Mouse (Mus musculus) thymus, adult 2 months (tissue): Measurements from ENCODE around the gene Kif13a. TPM values are rescaled to one million over a fixed set of nuclear protein-coding genes. Genes with fewer than 3 reads are reported as not detected.

ENCODE experiments used
- DNase-seq: peaks from one replicate; pipeline ENCODE4 v3.0.0; 2021
- H3K27ac ChIP-seq: fragments of 200-500 bp; 2 replicates; pipeline ENCODE4 v1.5.1; 2012; ENCODE audit warnings: low read length, control low read depth; ENCODE audit not compliant: control insufficient read depth, insufficient read depth
- H3K27me3 ChIP-seq: fragments of 200-500 bp; 2 replicates; pipeline ENCODE4 v1.6.1; 2012; ENCODE audit warnings: mild to moderate bottlenecking, low read length, moderate library complexity, mixed read lengths; ENCODE audit not compliant: control insufficient read depth, insufficient read depth
- H3K36me3 ChIP-seq: fragments of 200-500 bp; 2 replicates; pipeline ENCODE4 v1.6.1; 2012; ENCODE audit warnings: mild to moderate bottlenecking, low read length, moderate library complexity; ENCODE audit not compliant: control insufficient read depth, insufficient read depth
- H3K4me1 ChIP-seq: fragments of 200-500 bp; replicated peaks from 2 replicates; pipeline ENCODE4 v1.6.1; 2012; ENCODE audit warnings: low read length; ENCODE audit not compliant: control insufficient read depth, insufficient read depth
- H3K4me3 ChIP-seq: fragments of 200-500 bp; 2 replicates; pipeline ENCODE4 v1.5.1; 2012; ENCODE audit warnings: mild to moderate bottlenecking, low read length, control low read depth, moderate library complexity; ENCODE audit not compliant: control insufficient read depth, insufficient read depth
- CTCF ChIP-seq: fragments of 200-500 bp; IDR thresholded peaks from 2 replicates; pipeline ENCODE4 v1.5.1; 2012; ENCODE audit warnings: mild to moderate bottlenecking, control low read depth, low read length, moderate library complexity, borderline replicate concordance; ENCODE audit not compliant: control insufficient read depth, poor library complexity, insufficient read depth; ENCODE audit errors: extremely low read depth
- POLR2A ChIP-seq: fragments of 200-500 bp; IDR thresholded peaks from 2 replicates; pipeline ENCODE4 v1.6.1; 2012; ENCODE audit warnings: mild to moderate bottlenecking, low read length, control low read depth, moderate library complexity; ENCODE audit not compliant: control insufficient read depth, poor library complexity, insufficient read depth; ENCODE audit errors: extremely low read depth
- WGBS: fragments of 180-500 bp; shearing (Covaris S2); methylation state at CpG from one replicate; pipeline ENCODE4 v1.1.7; 2018; 5-methylcytosine and 5-hydroxymethylcytosine counted together
- polyA plus RNA-seq: library from polyadenylated mRNA; depleted of rRNA; stranded (reverse); fragments of >200 nt; gene quantifications from 2 replicates; pipeline ENCODE4 v1.2.3, GENCODE M21; 2012

The Kif13a gene
- polyA plus RNA-seq, 1 experiment: 6.4 TPM

- TF ChIP-seq POLR2A: no peak
- no peak for TF ChIP-seq CTCF
- no peak overlapping the region for H3K4me3 ChIP-seq
- H3K4me1 ChIP-seq: 0 out of 2 replicates have a peak, but pooled peaks cover 3% of the 10 kb centered on the region
- WGBS: 97% methylated on average over 7 of the region's 7 CpGs
- H3K36me3 ChIP-seq: no peaks in the 10 kb centered on the region
- H3K27me3 ChIP-seq: no peaks in the 10 kb centered on the region
- DNase-seq: no peak
- no peak overlapping the region for H3K27ac ChIP-seq
Observed at GRCm38 (mm10) chr13:46902568-46903255, 27.0 kb downstream of the Kif13a start.

- Histone ChIP-seq H3K27me3 (no peaks in the 10 kb centered on the region), H3K36me3 (no peaks in the 10 kb centered on the region), H3K4me1 (0 out of 2 replicates have a peak, but pooled peaks cover 3% of the 10 kb centered on the region), H3K27ac (no peak overlapping the region), H3K4me3 (no peak overlapping the region)
- DNase-seq: no peak
- WGBS: 98% methylated on average over 11 of the region's 11 CpGs
- TF ChIP-seq POLR2A: no peak
- no peak for TF ChIP-seq CTCF
Observed at GRCm38 (mm10) chr13:46900870-46901555, 28.7 kb downstream of the Kif13a start.

GRCm38 (mm10) chr13:46898837-46899236, 30.8 kb downstream of the Kif13a start:
- DNase-seq: no peak
- no peak overlapping the region for H3K4me3 ChIP-seq
- no peaks in the 10 kb centered on the region for H3K27me3 ChIP-seq
- H3K36me3 ChIP-seq: no peaks in the 10 kb centered on the region
- H3K4me1 ChIP-seq: no peaks in the 10 kb centered on the region
- WGBS: 94% methylated on average over 2 of the region's 2 CpGs
- no peak overlapping the region for H3K27ac ChIP-seq
- TF ChIP-seq CTCF (no peak), POLR2A (no peak)

GRCm38 (mm10) chr13:46898411-46898810, 31.3 kb downstream of the Kif13a start:
- no peak for DNase-seq
- TF ChIP-seq POLR2A: no peak
- TF ChIP-seq CTCF: no peak
- H3K4me1 ChIP-seq: no peaks in the 10 kb centered on the region
- no peaks in the 10 kb centered on the region for H3K27me3 ChIP-seq
- 92% methylated on average over 11 of the region's 11 CpGs for WGBS
- no peak overlapping the region for H3K4me3 ChIP-seq
- H3K27ac ChIP-seq: no peak overlapping the region
- no peaks in the 10 kb centered on the region for H3K36me3 ChIP-seq

GRCm38 (mm10) chr13:46892380-46892779, 37.3 kb downstream of the Kif13a start:
- Histone ChIP-seq H3K27ac (no peak overlapping the region), H3K4me3 (no peak overlapping the region), H3K4me1 (no peaks in the 10 kb centered on the region), H3K36me3 (no peaks in the 10 kb centered on the region), H3K27me3 (no peaks in the 10 kb centered on the region)
- WGBS: 93% methylated on average over 4 of the region's 4 CpGs
- no peak for TF ChIP-seq POLR2A
- TF ChIP-seq CTCF: no peak
- DNase-seq: no peak

- DNase-seq: no peak
- H3K27me3 ChIP-seq: no peaks in the 10 kb centered on the region
- WGBS: 88% methylated on average over 12 of the region's 12 CpGs
- no peaks in the 10 kb centered on the region for H3K36me3 ChIP-seq
- H3K4me3 ChIP-seq: no peak overlapping the region
- H3K4me1 ChIP-seq: no peaks in the 10 kb centered on the region
- TF ChIP-seq CTCF: no peak
- no peak for TF ChIP-seq POLR2A
- no peak overlapping the region for H3K27ac ChIP-seq
Observed at GRCm38 (mm10) chr13:46888150-46888683, 41.5 kb downstream of the Kif13a start.
